Mouse (Mus musculus): Measurements from ENCODE around the gene Wnt10b. TPM values are rescaled to one million over a fixed set of nuclear protein-coding genes. Genes with fewer than 3 reads are reported as not detected.

Gene Wnt10b
- 0.20 TPM for polyA plus RNA-seq (2014; fragmentation: Illumina TruSeq; extraction: RNeasy Lipid Tissue Mini Kit (QIAGEN cat#74804); ENCODE audit: low read depth, low replicate concordance)

DNA sequence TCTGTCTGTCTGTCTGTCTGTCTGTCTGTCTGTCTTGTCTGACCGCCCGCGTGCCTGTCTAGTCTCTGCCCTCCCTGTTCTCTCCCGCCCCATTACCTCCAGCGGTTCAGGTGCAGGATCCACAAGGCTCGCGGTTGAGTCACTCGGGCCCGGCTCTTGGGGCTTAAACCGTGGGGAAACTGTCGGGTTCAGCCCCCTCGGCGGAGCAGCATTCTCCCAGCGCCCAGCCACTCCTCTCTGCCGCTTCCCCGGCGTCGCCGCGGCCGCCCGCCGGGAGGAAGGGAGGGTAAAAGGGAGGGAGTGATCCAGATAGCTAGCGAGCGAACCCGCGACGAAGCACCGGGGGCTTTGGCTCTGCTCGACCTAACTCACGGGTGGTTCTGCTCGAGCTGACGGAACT is at the start of gene Wnt10b:
Gene Wnt10b (minus strand): TSS at position 389 of the 400 bp plus-strand sequence.

DNA sequence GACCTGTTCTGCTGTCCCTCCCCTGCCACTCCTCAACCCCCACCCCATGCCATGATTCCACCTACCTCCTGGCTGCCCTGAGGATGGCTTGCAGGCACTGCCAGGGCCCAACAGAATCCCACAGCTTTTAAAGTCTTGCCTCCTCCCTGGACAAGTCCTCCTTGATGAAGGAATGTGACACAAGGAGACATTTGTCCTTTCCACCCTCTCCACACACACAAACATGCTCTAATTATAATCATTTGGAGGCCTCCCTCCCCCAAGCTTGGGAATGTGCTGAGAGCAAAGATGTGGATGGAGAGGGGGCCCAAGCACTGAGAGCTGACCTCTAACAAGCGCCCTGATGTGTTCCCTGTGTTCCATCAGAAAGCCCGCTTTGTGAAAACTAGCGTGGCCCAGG is 31.4 kb upstream of the Wnt10b start, which contains the start of gene Ddn:
Gene Ddn (minus strand): TSS at position 101 of the 400 bp plus-strand sequence.

DNA sequence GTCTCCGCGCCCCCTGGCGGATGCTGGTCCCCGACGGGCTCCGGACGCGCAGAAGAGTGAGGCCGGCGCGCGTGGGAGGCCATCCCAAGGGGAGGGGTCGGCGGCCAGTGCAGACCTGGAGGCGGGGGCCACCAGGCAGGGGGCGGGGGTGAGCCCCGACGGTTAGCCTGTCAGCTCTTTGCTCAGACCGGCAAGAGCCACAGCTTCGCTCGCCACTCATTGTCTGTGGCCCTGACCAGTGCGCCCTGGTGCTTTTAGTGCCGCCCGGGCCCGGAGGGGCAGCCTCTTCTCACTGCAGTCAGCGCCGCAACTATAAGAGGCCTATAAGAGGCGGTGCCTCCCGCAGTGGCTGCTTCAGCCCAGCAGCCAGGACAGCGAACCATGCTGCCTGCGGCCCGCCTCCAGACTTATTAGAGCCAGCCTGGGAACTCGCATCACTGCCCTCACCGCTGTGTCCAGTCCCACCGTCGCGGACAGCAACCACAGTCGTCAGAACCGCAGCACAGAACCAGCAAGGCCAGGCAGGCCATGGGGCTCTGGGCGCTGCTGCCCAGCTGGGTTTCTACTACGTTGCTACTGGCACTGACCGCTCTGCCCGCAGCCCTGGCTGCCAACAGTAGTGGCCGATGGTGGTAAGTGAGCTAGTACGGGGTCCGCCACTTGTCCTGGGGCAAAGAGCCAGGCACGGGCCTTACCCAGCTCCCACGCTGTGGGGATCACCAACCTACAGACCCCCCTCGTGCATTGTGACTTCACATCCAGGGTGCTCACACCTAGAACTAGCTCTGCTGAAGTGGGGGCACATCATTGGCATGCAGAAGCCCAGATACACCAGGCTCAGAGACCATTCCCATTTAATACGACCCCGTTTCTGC is 11.9 kb upstream of the Wnt10b start, which contains the start of gene Wnt1:
Gene Wnt1 (plus strand): TSS at position 197 of the 875 bp plus-strand sequence.

DNA sequence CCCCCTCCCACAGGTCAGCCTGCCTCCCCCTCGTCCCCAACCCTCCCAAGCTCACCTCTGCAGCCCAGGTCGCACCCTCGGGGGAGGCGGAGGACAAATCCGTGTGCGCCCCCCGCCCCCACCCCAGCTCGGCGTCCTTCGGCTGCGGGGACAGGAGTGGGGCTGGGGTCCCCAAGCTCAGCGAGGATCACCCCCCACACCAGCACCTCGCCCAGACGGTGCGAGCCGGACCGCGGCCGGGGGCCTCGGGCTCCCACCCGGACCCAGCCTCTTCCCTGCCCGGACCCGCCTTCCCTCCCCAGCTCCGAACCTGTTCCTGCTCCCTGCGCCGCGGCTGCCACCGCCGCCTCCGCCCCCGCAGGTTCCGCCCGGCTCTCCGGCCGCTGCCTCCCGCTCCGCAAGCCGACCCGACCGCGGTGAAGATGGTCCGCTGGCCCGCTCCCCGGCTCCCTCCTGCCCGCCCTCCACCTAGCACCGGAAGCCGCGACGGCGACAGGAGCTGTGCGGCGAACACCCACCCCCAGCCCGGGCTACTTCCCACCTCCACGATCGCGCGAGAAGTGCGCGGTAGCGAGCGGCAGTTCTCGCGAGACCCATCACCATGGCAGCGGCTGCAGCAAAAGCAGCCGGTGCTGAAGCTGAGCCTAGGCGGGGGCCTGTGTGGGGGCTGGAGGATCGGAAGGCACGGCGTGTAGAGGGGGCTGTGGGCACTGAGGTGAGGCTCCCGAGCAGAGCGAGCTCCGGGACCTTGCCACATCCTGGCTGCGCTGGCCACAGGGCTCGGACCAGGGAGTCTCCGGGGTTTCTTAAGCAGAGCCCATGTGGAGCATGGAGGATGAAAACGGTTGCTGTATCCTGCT is 15.1 kb downstream of the Wnt10b start, which contains the start of gene Arf3:
Gene Arf3 (minus strand): TSS at position 545 of the 860 bp plus-strand sequence.

DNA sequence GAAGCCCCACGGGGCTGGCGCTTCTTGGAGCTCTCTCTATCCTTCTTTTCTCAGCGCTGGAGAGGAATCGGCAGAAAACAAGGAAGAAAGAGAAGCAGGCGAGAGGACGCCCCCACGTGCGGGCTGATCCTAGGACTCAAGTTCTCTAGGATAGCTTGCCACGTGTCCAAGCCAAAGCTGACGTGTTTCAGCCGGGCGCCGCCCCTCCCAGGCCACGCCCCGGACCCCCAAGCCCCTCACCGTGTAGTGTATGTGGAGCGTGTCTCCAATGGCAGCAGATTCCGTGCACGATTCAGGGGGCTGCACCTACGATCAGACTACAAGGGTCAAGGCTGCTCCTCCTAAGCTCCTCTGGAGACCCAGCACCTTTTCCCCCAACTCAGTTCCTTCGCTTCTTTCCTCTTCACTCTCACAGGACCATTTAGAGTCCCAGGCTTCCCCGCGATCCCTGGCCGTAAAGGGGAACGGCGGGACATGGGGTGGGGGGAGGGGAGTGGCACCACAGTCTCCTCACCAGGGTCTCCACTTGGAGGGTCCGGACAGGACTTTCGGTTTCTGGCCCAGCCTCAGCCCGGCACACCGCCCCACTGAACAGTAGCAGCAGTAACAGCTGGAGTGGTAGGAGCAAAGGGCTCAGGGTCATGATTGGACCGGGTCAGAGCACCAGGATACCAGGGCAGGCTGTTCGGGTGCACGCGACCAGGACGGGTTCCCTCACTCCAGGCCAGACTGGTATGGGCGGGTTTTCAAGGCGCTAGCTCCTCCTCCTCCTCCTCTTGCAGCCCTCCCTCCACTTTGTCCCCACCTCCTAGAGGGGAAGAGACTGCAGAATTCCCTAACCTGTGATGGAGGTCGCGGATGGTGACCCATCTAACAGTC is 50.3 kb downstream of the Wnt10b start, which contains the start of gene Fkbp11:
Gene Fkbp11 (minus strand): TSS at position 756 of the 879 bp plus-strand sequence.

Other genes with a start within 250 kb of the Wnt10b start
- 23.9 TPM for gene Kansl2, start 243.9 kb downstream of the Wnt10b start, polyA plus RNA-seq (2014; fragmentation: Illumina TruSeq; extraction: RNeasy Lipid Tissue Mini Kit (QIAGEN cat#74804); ENCODE audit: low read depth, low replicate concordance)
- 50.1 TPM for gene Ccnt1, start 207.2 kb downstream of the Wnt10b start, polyA plus RNA-seq (2014; fragmentation: Illumina TruSeq; extraction: RNeasy Lipid Tissue Mini Kit (QIAGEN cat#74804); ENCODE audit: low read depth, low replicate concordance)
- 141 TPM for gene 4930415O20Rik, start 207.1 kb downstream of the Wnt10b start, polyA plus RNA-seq (2014; fragmentation: Illumina TruSeq; extraction: RNeasy Lipid Tissue Mini Kit (QIAGEN cat#74804); ENCODE audit: low read depth, low replicate concordance)
- 1.2 TPM for gene Adcy6, start 168.1 kb downstream of the Wnt10b start, polyA plus RNA-seq (2014; fragmentation: Illumina TruSeq; extraction: RNeasy Lipid Tissue Mini Kit (QIAGEN cat#74804); ENCODE audit: low read depth, low replicate concordance)
- not detected for gene Cacnb3, start 147.3 kb downstream of the Wnt10b start, polyA plus RNA-seq (2014; fragmentation: Illumina TruSeq; extraction: RNeasy Lipid Tissue Mini Kit (QIAGEN cat#74804); ENCODE audit: low read depth, low replicate concordance)
- 2.1 TPM for gene Ddx23, start 115.3 kb downstream of the Wnt10b start, polyA plus RNA-seq (2014; fragmentation: Illumina TruSeq; extraction: RNeasy Lipid Tissue Mini Kit (QIAGEN cat#74804); ENCODE audit: low read depth, low replicate concordance)
- not detected for gene Rnd1, start 100.7 kb downstream of the Wnt10b start, polyA plus RNA-seq (2014; fragmentation: Illumina TruSeq; extraction: RNeasy Lipid Tissue Mini Kit (QIAGEN cat#74804); ENCODE audit: low read depth, low replicate concordance)
- gene Ccdc65, start 69.9 kb downstream of the Wnt10b start, polyA plus RNA-seq (2014; fragmentation: Illumina TruSeq; extraction: RNeasy Lipid Tissue Mini Kit (QIAGEN cat#74804); ENCODE audit: low read depth, low replicate concordance): 127 TPM
- not detected for gene Fkbp11, start 50.0 kb downstream of the Wnt10b start, polyA plus RNA-seq (2014; fragmentation: Illumina TruSeq; extraction: RNeasy Lipid Tissue Mini Kit (QIAGEN cat#74804); ENCODE audit: low read depth, low replicate concordance)
- 19.6 TPM for gene Arf3, start 14.9 kb downstream of the Wnt10b start, polyA plus RNA-seq (2014; fragmentation: Illumina TruSeq; extraction: RNeasy Lipid Tissue Mini Kit (QIAGEN cat#74804); ENCODE audit: low read depth, low replicate concordance)
- not detected for gene Wnt1, start 11.7 kb upstream of the Wnt10b start, polyA plus RNA-seq (2014; fragmentation: Illumina TruSeq; extraction: RNeasy Lipid Tissue Mini Kit (QIAGEN cat#74804); ENCODE audit: low read depth, low replicate concordance)
- gene Ddn, start 31.3 kb upstream of the Wnt10b start, polyA plus RNA-seq (2014; fragmentation: Illumina TruSeq; extraction: RNeasy Lipid Tissue Mini Kit (QIAGEN cat#74804); ENCODE audit: low read depth, low replicate concordance): not detected
- gene Prkag1, start 53.4 kb upstream of the Wnt10b start, polyA plus RNA-seq (2014; fragmentation: Illumina TruSeq; extraction: RNeasy Lipid Tissue Mini Kit (QIAGEN cat#74804); ENCODE audit: low read depth, low replicate concordance): 17.5 TPM
- gene Kmt2d, start 93.1 kb upstream of the Wnt10b start, polyA plus RNA-seq (2014; fragmentation: Illumina TruSeq; extraction: RNeasy Lipid Tissue Mini Kit (QIAGEN cat#74804); ENCODE audit: low read depth, low replicate concordance): 2.5 TPM
- 1.7 TPM for gene Rhebl1, start 116.4 kb upstream of the Wnt10b start, polyA plus RNA-seq (2014; fragmentation: Illumina TruSeq; extraction: RNeasy Lipid Tissue Mini Kit (QIAGEN cat#74804); ENCODE audit: low read depth, low replicate concordance)
- 4.0 TPM for gene Dhh, start 120.4 kb upstream of the Wnt10b start, polyA plus RNA-seq (2014; fragmentation: Illumina TruSeq; extraction: RNeasy Lipid Tissue Mini Kit (QIAGEN cat#74804); ENCODE audit: low read depth, low replicate concordance)
- gene Lmbr1l, start 140.1 kb upstream of the Wnt10b start, polyA plus RNA-seq (2014; fragmentation: Illumina TruSeq; extraction: RNeasy Lipid Tissue Mini Kit (QIAGEN cat#74804); ENCODE audit: low read depth, low replicate concordance): 27.2 TPM
- gene Tuba1b, start 156.4 kb upstream of the Wnt10b start, polyA plus RNA-seq (2014; fragmentation: Illumina TruSeq; extraction: RNeasy Lipid Tissue Mini Kit (QIAGEN cat#74804); ENCODE audit: low read depth, low replicate concordance): 17.9 TPM
- not detected for gene Gm49450, start 175.4 kb upstream of the Wnt10b start, polyA plus RNA-seq (2014; fragmentation: Illumina TruSeq; extraction: RNeasy Lipid Tissue Mini Kit (QIAGEN cat#74804); ENCODE audit: low read depth, low replicate concordance)
- 38.3 TPM for gene Tuba1a, start 175.6 kb upstream of the Wnt10b start, polyA plus RNA-seq (2014; fragmentation: Illumina TruSeq; extraction: RNeasy Lipid Tissue Mini Kit (QIAGEN cat#74804); ENCODE audit: low read depth, low replicate concordance)

All from testis, adult 10 weeks (tissue).